ENCODE assay signal across 13 mouse cellular contexts in the genomic region with DNA sequence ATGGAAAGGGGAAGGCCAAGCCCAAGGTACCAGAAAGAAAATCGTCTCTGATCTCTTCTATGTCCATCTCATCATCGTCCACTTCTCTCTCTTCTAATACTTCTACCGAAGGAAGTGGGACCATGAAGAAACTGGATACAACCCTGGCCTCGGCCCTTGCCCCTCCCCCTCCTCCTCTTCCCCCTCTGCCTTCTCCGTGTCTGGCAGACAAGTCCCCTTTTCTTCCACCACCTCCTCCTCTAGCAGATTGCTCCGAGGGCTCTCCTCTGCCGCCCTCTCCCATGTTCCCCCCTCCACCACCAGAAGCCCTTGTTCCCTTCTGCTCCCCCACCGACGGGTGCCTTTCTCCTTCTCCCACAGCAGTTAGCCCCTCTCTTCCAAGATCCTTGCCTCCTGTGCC. TPM values are rescaled to one million over a fixed set of nuclear protein-coding genes. Genes with fewer than 3 reads are reported as not detected.
DNase-seq lines count a peak whose midpoint lies in the region; ATAC-seq and TF ChIP-seq lines count a peak whose summit lies in the region.
"Had no signal": no experiment of that assay in that cellular context is flagged by ENCODE, and none has a peak within 500 bp of the region (broad histone marks: within the 10 kb centered on the region; RNA-seq: fewer than 3 reads in every experiment).

No protein-coding gene starts in this region.

- no peak overlapping the region for H3K9ac ChIP-seq in heart, postnatal 0 days (replicated peaks; ENCODE audit: low read depth, low read length)
- H3K9ac ChIP-seq in heart, adult 2 months (ENCODE audit: low read depth, low read length): no peak overlapping the region
- no peak overlapping the region for H3K9ac ChIP-seq in ES-E14 (ENCODE audit: insufficient read depth, low read depth, low read length, poor library complexity, severe bottlenecking)
- H3K9ac ChIP-seq in hindbrain, embryonic 16.5 days (ENCODE audit: low read depth, low read length): no peak overlapping the region
- H3K9ac ChIP-seq: neural tube, embryonic 12.5 days had no signal

- no peaks in the 10 kb centered on the region for H3K27me3 ChIP-seq in heart, postnatal 0 days (ENCODE audit: control insufficient read depth, insufficient read depth, low read length)
- no peaks in the 10 kb centered on the region for H3K27me3 ChIP-seq in heart, adult 2 months (ENCODE audit: control insufficient read depth, insufficient read depth, low read length)
- peaks cover 41% of the 10 kb centered on the region for H3K27me3 ChIP-seq in E14TG2a.4 (ENCODE audit: insufficient read depth, low read length)
- H3K27me3 ChIP-seq in hindbrain, embryonic 16.5 days (replicated peaks; ENCODE audit: control insufficient read depth, insufficient read depth, low read length): no peaks in the 10 kb centered on the region
- H3K27me3 ChIP-seq: neural tube, embryonic 12.5 days had no signal

- no peak for DNase-seq in heart, postnatal 0 days (ENCODE audit: low spot score)
- DNase-seq in heart, adult 2 months: no peak
- no peak for DNase-seq in ES-E14 (ENCODE audit: low read depth, low spot score)
- no peak for DNase-seq in embryo, embryonic 9.5 days (ENCODE audit: extremely low spot score)
- DNase-seq in spleen, postnatal 4 days (ENCODE audit: low spot score in 2 of 2): no peak
- DNase-seq: lung, postnatal 36 days; right cerebral cortex, postnatal 14 days had no signal

- H3K4me1 ChIP-seq in heart, postnatal 0 days (ENCODE audit: control insufficient read depth, insufficient read depth): peaks cover 15% of the 10 kb centered on the region
- no peaks in the 10 kb centered on the region for H3K4me1 ChIP-seq in heart, adult 2 months (ENCODE audit: control insufficient read depth, insufficient read depth, low read length)
- H3K4me1 ChIP-seq in E14TG2a.4 (replicated peaks; ENCODE audit: low read depth, low read length): peaks cover 34% of the 10 kb centered on the region
- peaks cover 1 to 2% of the 10 kb centered on the region in 2 experiments; a peak in 2 of 4 replicates for H3K4me1 ChIP-seq in ES-E14 (ENCODE audit: control insufficient read depth in 2 of 2, insufficient read depth in 2 of 2, low read length in 2 of 2, poor library complexity in 1 of 2)
- peaks cover 18% of the 10 kb centered on the region for H3K4me1 ChIP-seq in hindbrain, embryonic 16.5 days (ENCODE audit: control insufficient read depth, insufficient read depth, low read depth, low read length)
- H3K4me1 ChIP-seq: neural tube, embryonic 12.5 days had no signal

- no peak overlapping the region for H3K27ac ChIP-seq in heart, postnatal 0 days (ENCODE audit: low read depth)
- H3K27ac ChIP-seq in heart, adult 2 months: no peak overlapping the region; the same call in 1 of the 2 replicates
- no peak overlapping the region for H3K27ac ChIP-seq in ES-E14 (ENCODE audit: insufficient read depth, low read depth, low read length, poor library complexity, severe bottlenecking)
- H3K27ac ChIP-seq in hindbrain, embryonic 16.5 days (ENCODE audit: low read depth, low read length): peak overlapping the region; percentile 55; the same call in 1 of the 2 replicates
- H3K27ac ChIP-seq: neural tube, embryonic 12.5 days had no signal

- H3K9me3 ChIP-seq in heart, postnatal 0 days (replicated peaks; ENCODE audit: control insufficient read depth, low read length): no peaks in the 10 kb centered on the region
- H3K9me3 ChIP-seq in E14TG2a.4 (ENCODE audit: low read length) (no peaks in the 10 kb centered on the region), ES-E14 (ENCODE audit: control insufficient read depth, insufficient read depth, low read depth, low read length) (no peaks in the 10 kb centered on the region)
- no peaks in the 10 kb centered on the region for H3K9me3 ChIP-seq in hindbrain, embryonic 16.5 days (ENCODE audit: control insufficient read depth, low read length)
- H3K9me3 ChIP-seq: G1E; neural tube, embryonic 12.5 days had no signal

- H3K79me2 ChIP-seq in heart, adult 2 months (replicated peaks; ENCODE audit: control insufficient read depth, insufficient read depth, low read length): no peaks in the 10 kb centered on the region

- intact Hi-C loops in heart, adult 2 months (cut with DNase I): no loop called here

- TF ChIP-seq POLR2A in heart, adult 2 months (IDR thresholded peaks at IDR 0.05; ENCODE audit: insufficient read depth, low read depth, low read length): no peak

- TF ChIP-seq CTCF in heart, postnatal 0 days (IDR thresholded peaks at IDR 0.05; ENCODE audit: low read depth): no peak
- TF ChIP-seq CTCF in heart, adult 2 months (IDR thresholded peaks at IDR 0.05): no peak
- no peak for TF ChIP-seq CTCF in E14TG2a.4 (conservative IDR thresholded peaks at IDR 0.05; ENCODE audit: low read length)

- H3K4me3 ChIP-seq in heart, postnatal 0 days (ENCODE audit: low read depth, low read length): no peak overlapping the region
- no peak overlapping the region for H3K4me3 ChIP-seq in heart, adult 2 months
- H3K4me3 ChIP-seq in E14TG2a.4 (replicated peaks; ENCODE audit: low read length): peak overlapping the region; percentile 69
- peak overlapping the region; percentile 11 to 26 for H3K4me3 ChIP-seq in ES-E14 (ENCODE audit: insufficient read depth in 1 of 2, low read depth in 1 of 2, low read length in 2 of 2, poor library complexity in 1 of 2, severe bottlenecking in 1 of 2)
- no peak overlapping the region for H3K4me3 ChIP-seq in hindbrain, embryonic 16.5 days (ENCODE audit: low read length)
- H3K4me3 ChIP-seq: neural tube, embryonic 12.5 days had no signal

- peaks cover 27% of the 10 kb centered on the region for H3K36me3 ChIP-seq in heart, postnatal 0 days (replicated peaks; ENCODE audit: control insufficient read depth, insufficient read depth, low read length)
- H3K36me3 ChIP-seq in heart, adult 2 months (ENCODE audit: control insufficient read depth, insufficient read depth, low read length): no peaks in the 10 kb centered on the region; the same call in 1 of the 2 replicates
- H3K36me3 ChIP-seq in E14TG2a.4 (ENCODE audit: insufficient read depth, low read length) (peaks cover 5% of the 10 kb centered on the region), ES-E14 (ENCODE audit: control insufficient read depth, insufficient read depth, low read length, poor library complexity, severe bottlenecking) (peaks cover 5% of the 10 kb centered on the region; the same call in 1 of the 2 replicates)
- peaks cover 8% of the 10 kb centered on the region; the same call in 1 of the 2 replicates for H3K36me3 ChIP-seq in hindbrain, embryonic 16.5 days (ENCODE audit: control insufficient read depth, insufficient read depth, low read length)
- H3K36me3 ChIP-seq: G1E had no signal

- 58% methylated on average over 9 of the region's 9 CpGs for WGBS in heart, postnatal 0 days
- WGBS in heart, adult 2 months: 61% methylated on average over 9 of the region's 9 CpGs
- WGBS in hindbrain, embryonic 16.5 days: 53% methylated on average over 9 of the region's 9 CpGs

- no peak for ATAC-seq in heart, postnatal 0 days (ENCODE audit: insufficient read depth, low read depth)
- peak; percentile 31; the same call in 1 of the 2 replicates for ATAC-seq in hindbrain, embryonic 16.5 days
- ATAC-seq: activated CD4-positive, CD25-positive, alpha-beta regulatory T cell, adult 4 months; inflammation-experienced regulatory T-cells, adult 6 months had no signal

- peak overlapping the region; percentile 31; the same call in 1 of the 2 replicates for H3K4me2 ChIP-seq in heart, postnatal 0 days (ENCODE audit: low read depth, low read length)
- H3K4me2 ChIP-seq in hindbrain, embryonic 16.5 days (ENCODE audit: low read length): no peak overlapping the region
- H3K4me2 ChIP-seq: neural tube, embryonic 12.5 days had no signal

- TF ChIP-seq EP300 in heart, postnatal 0 days (IDR thresholded peaks at IDR 0.05; ENCODE audit: low read depth): no peak
- TF ChIP-seq EP300 in heart, adult 2 months (IDR thresholded peaks at IDR 0.05; ENCODE audit: insufficient read depth, low read depth, low read length): no peak

- in situ Hi-C loops in ES-E14 (cut with MboI; ENCODE audit: low sequenced_read_pairs in 2 of 2, unreplicated experiment in 2 of 2): no loop called here

TF ChIP-seq in ES-E14, 5 proteins besides CTCF, POLR2A, EP300 and RAD21:
- TF ChIP-seq ZNF384 (IDR thresholded peaks at IDR 0.05; ENCODE audit: low read depth, low read length): no peak
- no peak for TF ChIP-seq MAFK (IDR thresholded peaks at IDR 0.05; ENCODE audit: insufficient read depth, low read depth, low read length)
- no peak for TF ChIP-seq HCFC1 (IDR thresholded peaks at IDR 0.05; ENCODE audit: borderline replicate concordance, insufficient read depth, low read length)
- TF ChIP-seq ZC3H11A (IDR thresholded peaks at IDR 0.05; ENCODE audit: borderline replicate concordance, low read depth, low read length): no peak

RNA-seq across cellular contexts. Expression of a gene that starts 20.1 kb away (rescaled TPM):
- total RNA-seq in heart, postnatal 0 days (2014; rRNA removed; ENCODE audit: low replicate concordance): 5.4 and 8.7 TPM in 2 replicates
- 10.2 and 10.8 TPM in 2 replicates for polyA plus RNA-seq in heart, postnatal 0 days (2015; fragmentation: Nextera tagmentation; extraction: Ambion mirVana)
- total RNA-seq in heart, adult 2 months (2021): under 1 TPM; 0.50 to 0.75 TPM
- 0.49 and 0.76 TPM in 2 replicates for polyA plus RNA-seq in heart, adult 2 months (2012; rRNA removed)
- 2.0 and 5.3 TPM in 2 replicates for total RNA-seq in ES-E14 (2012; rRNA removed)
- polyA plus RNA-seq in hindbrain, embryonic 16.5 days (2015; fragmentation: Nextera tagmentation; extraction: Ambion mirVana): 13.7 and 20.2 TPM in 2 replicates
- total RNA-seq: G1E had no signal
- polyA plus RNA-seq: activated CD4-positive, CD25-positive, alpha-beta regulatory T cell, adult 4 months; G1E; inflammation-experienced regulatory T-cells, adult 6 months had no signal

Comparison
In these comparisons a context has a peak if more than half of its experiments do, and no peak if none do; other contexts are left out.
1. H3K4me3 ChIP-seq: peak in E14TG2a.4 (single experiment) and ES-E14 (2 of 2); none in heart, postnatal 0 days (single experiment), heart, adult 2 months (single experiment) and hindbrain, embryonic 16.5 days (single experiment).